15 mouse cellular contexts compared by ENCODE assay signal in genomic region chr9:31217631-31218380, GRCm38 (mm10). TPM values are rescaled to one million over a fixed set of nuclear protein-coding genes. Genes with fewer than 3 reads are reported as not detected.
DNase-seq lines count a peak whose midpoint lies in the region; ATAC-seq and TF ChIP-seq lines count a peak whose summit lies in the region.
"Had no signal": no experiment of that assay in that cellular context is flagged by ENCODE, and none has a peak within 500 bp of the region (broad histone marks: within the 10 kb centered on the region; RNA-seq: fewer than 3 reads in every experiment).

No protein-coding gene starts in this region.

- POLR2A ChIA-PET in Patski (lab: Charles Lee), result no interaction called here

- no peak overlapping the region for H3K4me3 ChIP-seq in forebrain, embryonic 14.5 days (ENCODE audit: low read depth, low read length)
- H3K4me3 ChIP-seq: heart, embryonic 10.5 days; limb, embryonic 12.5 days; neural tube, embryonic 15.5 days had no signal

- H3K36me3 ChIP-seq in forebrain, embryonic 14.5 days (ENCODE audit: control insufficient read depth, insufficient read depth, low read length), result no peaks in the 10 kb centered on the region
- H3K36me3 ChIP-seq: heart, embryonic 10.5 days; limb, embryonic 12.5 days; neural tube, embryonic 15.5 days had no signal

- H3K4me1 ChIP-seq in forebrain, embryonic 14.5 days (ENCODE audit: control insufficient read depth, insufficient read depth, low read length), result no peaks in the 10 kb centered on the region

- CTCF ChIA-PET in Patski (lab: Charles Lee), result interaction anchor here (0.8 to 1.6 kb wide), 6 partner anchors 7 to 131 kb away, joined by 3 to 4 read pairs (median 4); partner anchors contain the start of gene Prdm10

- peak; percentile 25 for DNase-seq in kidney, postnatal 10 days
- no peak for DNase-seq in kidney, postnatal 36 days
- peak; percentile 16 for DNase-seq in CD4-positive helper T cell, adult 2 months (ENCODE audit: low read depth, low spot score)
- DNase-seq in Patski (ENCODE audit: low read depth, low spot score), result peak; percentile 73
- no peak for DNase-seq in thymus, postnatal 4 days
- no peak for DNase-seq in forebrain, embryonic 14.5 days (ENCODE audit: low spot score)
- no peak for DNase-seq in heart, adult 9 months (ENCODE audit: low spot score in 2 of 2)
- DNase-seq: cerebellum, adult 11-12 months; right cerebral cortex, adult 18-20 months had no signal

- TF ChIP-seq CTCF in Patski (IDR thresholded peaks at IDR 0.05), result no peak

- H3K27me3 ChIP-seq in Patski, result no peaks in the 10 kb centered on the region
- no peaks in the 10 kb centered on the region for H3K27me3 ChIP-seq in forebrain, embryonic 14.5 days (replicated peaks; ENCODE audit: control insufficient read depth, insufficient read depth, low read length)
- H3K27me3 ChIP-seq: limb, embryonic 12.5 days; neural tube, embryonic 15.5 days had no signal

- no peak overlapping the region for H3K27ac ChIP-seq in forebrain, embryonic 14.5 days (ENCODE audit: low read depth, low read length)
- H3K27ac ChIP-seq: heart, embryonic 10.5 days; limb, embryonic 12.5 days; neural tube, embryonic 15.5 days had no signal

- peak; percentile 69 for ATAC-seq in Patski
- peak; percentile 39 for ATAC-seq in megakaryocyte progenitor cell, adult 5-6 weeks (replicated peaks; ENCODE audit: poor library complexity)
- no peak for ATAC-seq in forebrain, embryonic 14.5 days
- ATAC-seq: activated CD4-positive, CD25-positive, alpha-beta regulatory T cell, adult 4 months; intestine, postnatal 0 days had no signal

- in situ Hi-C loops in Patski (cut with MboI; ENCODE audit: low pct_unique_long_range_greater_than_20kb), result loop anchor here (5.0 kb wide), 1 partner anchor 64 kb away; the partner anchor contains the start of gene Prdm10

- no peaks in the 10 kb centered on the region for H3K9me3 ChIP-seq in forebrain, embryonic 14.5 days (replicated peaks; ENCODE audit: control insufficient read depth, low read length)
- H3K9me3 ChIP-seq: heart, embryonic 10.5 days; limb, embryonic 12.5 days; neural tube, embryonic 15.5 days had no signal

- H3K9ac ChIP-seq in forebrain, embryonic 14.5 days (ENCODE audit: low read length), result no peak overlapping the region
- H3K9ac ChIP-seq: limb, embryonic 12.5 days; neural tube, embryonic 15.5 days had no signal

- no peak overlapping the region for H3K4me2 ChIP-seq in forebrain, embryonic 14.5 days (ENCODE audit: low read length)
- H3K4me2 ChIP-seq: limb, embryonic 12.5 days; neural tube, embryonic 15.5 days had no signal

- 70% methylated on average over 7 of the region's 7 CpGs for WGBS in forebrain, embryonic 14.5 days

RNA-seq across cellular contexts. Expression of gene Aplp2, which starts 6.2 kb away (rescaled TPM):
- polyA plus RNA-seq in Patski (2021), result 755 TPM
- 31.2 and 54.0 TPM in 2 replicates for total RNA-seq in megakaryocyte progenitor cell, adult 5-6 weeks (2015)
- 36.9 and 71.1 TPM in 2 replicates for total RNA-seq in megakaryocyte progenitor cell, adult 5-6 weeks (2017)
- 208 and 237 TPM in 2 replicates for polyA plus RNA-seq in forebrain, embryonic 14.5 days (2014; fragmentation: Nextera tagmentation; extraction: Ambion mirVana)

Comparison
In these comparisons a context has a peak if more than half of its experiments do, and no peak if none do; other contexts are left out.
1. DNase-seq: peak in kidney, postnatal 10 days (single experiment), CD4-positive helper T cell, adult 2 months (single experiment) and Patski (single experiment); none in kidney, postnatal 36 days (0 of 2), thymus, postnatal 4 days (single experiment), forebrain, embryonic 14.5 days (single experiment) and heart, adult 9 months (0 of 2).